Mouse (Mus musculus) Muller cell, postnatal 12 days (primary cell): ENCODE measurements around the gene Asxl1.
A peak's percentile ranks its signal among the peaks of the same experiment; 100 is the strongest.
"Not testable (repeated sequence)": the region's sequence is repeated elsewhere in the genome, so short reads cannot be mapped to it uniquely, and the experiment has no call there.

Experiments used
- DNase-seq: peaks from one replicate; pipeline ENCODE4 v3.0.0-alpha.2; 2015; ENCODE audit errors: inconsistent ontology term

Gene Asxl1

DNA sequence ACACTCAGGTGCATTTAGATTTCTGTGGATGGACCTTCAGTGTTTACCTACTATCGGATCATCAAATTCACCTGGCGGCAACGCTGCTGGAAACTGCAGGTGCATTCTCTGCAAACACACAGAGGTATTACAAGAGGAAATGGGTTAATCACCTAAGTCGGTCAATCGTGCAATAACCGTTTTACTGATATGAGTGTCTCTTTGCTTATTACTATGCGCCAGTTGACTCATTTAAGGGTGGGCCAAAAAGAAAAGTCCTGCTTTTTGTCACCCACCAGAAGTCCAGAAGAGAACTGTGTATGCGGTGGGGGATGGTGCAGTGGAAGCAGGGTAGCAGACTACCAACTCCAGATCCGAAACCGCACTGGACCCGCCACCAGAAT, 567 bp upstream of the Asxl1 start:
- DNase-seq = no peak

DNA sequence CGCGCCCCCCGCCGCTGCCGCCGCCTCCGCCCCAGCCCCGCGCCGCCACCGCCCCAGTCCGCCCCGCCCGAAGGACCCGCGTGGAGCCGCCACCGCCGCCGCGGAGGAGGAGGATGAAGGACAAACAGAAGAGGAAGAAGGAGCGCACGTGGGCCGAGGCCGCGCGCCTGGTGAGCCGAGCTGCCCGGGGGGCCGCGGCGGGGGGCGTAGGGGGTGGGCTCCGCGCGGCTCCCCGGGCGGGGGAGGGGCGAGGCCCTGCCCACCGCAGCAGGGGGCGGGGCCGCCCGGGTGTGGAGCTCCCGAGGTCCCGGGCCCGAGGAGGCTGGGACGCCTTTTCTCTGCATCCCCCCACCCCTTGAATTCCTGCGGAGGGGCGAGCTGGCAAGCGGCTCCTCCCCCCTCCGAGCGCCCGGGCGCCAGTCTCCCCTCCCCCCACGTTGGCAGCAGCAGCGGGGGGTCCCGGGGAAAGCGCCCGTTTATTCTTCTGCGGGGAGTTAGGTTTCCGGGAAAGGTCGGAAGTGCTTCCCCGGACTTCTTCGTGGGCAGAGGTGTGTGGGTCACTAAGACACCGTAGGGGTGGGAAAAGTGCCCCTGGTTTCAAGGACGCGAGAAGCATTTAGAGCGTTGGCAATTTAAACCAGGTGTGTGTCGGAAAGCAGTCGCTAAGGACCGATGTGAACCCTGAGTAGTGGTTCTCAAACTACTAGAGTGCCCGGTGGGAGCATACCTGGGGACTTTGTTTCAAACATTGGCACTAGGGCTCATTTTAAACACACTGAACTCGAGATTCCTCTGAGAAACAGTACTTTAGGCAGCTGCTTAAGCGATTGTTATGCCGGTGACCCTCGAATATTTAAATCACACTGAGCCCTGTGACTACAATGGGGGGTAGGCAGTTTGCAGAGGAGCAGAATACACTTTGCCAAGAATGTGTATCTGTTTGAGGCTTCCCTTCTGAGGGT, 873 bp downstream of the Asxl1 start:
- peak; percentile 87 for DNase-seq

DNA sequence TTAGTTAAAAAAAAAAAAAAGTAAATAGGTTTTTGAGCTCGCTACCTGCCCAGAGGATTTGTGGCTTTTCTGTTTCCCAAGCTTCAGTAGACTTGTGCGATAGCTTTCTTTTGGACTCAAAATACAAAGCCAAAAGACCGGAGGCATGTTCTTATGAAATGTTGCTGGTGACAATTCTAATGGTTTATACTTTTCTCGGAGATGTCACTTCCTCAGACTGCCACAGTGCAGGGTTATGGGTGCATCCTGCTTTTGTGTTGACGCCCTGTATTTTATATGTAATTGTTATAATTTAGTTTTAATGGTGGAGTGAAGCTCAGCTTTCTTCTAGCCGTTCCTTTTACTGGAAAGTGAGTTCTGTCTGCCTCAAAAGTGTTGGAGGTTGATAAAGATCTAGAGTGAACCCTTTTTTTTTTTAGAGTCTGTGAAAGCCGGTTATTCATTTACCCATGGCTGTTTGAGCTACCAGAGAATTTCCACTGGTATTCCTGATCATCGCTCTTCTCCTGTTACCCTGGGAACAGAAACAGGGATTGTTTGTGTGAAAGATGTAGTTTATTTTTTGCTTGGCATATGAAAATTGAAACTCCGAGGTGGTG, 1.7 kb downstream of the Asxl1 start:
- peak; percentile 37 for DNase-seq

DNA sequence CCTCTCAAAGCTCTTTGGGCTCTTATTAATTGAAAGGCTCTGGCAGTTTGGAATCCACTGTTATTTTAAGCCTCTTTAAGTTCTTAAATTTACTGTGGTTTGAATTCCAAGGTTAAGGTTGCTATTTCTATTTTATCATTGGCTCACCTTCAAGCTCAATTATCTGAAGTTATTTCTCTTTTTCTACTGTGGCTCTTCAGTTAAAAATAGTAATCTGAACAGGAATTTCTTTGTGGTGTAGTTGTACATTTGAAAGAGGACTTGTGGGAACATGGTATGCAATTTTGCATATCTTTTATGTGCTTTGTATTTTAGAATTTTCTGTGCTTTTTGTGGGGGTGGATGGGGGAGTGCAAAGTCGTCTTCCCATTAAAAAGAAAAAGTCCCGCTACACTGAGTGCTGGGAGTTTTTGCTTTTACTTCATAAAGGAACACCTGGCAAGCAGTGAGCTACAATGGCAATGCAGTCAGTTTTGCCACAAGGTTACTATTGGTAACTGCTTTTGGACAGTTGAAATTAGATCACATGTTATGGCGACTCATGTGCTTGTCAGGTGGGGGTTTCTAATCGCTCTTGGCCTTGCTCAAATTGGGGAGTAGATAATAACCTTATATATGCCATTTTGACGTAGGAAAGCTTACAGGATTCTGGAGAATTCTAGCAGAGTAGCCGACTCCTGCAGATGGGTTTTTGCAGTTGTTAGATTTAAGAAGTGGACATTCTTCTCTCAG, 2.6 kb downstream of the Asxl1 start:
- DNase-seq = peak; percentile 43

DNA sequence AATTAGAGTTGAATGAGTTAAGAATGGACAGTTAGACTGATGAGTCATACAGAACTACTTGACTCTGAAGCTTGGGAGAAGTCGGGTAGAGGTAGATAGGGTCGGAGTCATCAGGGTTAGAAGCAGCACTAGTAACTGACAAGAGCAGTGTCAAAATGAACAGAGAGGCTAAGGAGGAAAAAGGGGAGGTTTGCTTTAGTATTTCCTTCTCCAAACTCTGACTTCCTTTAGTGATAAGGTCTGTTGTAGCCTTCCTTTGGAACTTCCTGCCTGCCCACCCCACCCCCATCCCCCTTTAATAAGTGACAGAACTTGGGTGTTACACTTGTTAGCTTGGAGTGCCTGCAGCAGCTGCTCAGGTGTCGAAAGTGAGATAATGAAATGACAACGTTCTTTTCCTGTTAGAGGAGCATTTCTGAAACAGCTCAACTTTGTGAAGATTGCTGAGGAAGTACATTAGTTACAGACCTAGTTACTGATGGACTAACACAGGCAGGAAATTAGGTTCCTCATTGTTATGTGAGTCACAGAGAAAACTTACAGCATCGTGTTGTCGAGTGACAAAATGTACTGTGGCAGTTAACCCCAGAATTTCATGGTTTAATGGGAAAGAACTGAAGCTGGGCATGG, 5.0 kb downstream of the Asxl1 start:
- DNase-seq = peak; percentile 79

DNA sequence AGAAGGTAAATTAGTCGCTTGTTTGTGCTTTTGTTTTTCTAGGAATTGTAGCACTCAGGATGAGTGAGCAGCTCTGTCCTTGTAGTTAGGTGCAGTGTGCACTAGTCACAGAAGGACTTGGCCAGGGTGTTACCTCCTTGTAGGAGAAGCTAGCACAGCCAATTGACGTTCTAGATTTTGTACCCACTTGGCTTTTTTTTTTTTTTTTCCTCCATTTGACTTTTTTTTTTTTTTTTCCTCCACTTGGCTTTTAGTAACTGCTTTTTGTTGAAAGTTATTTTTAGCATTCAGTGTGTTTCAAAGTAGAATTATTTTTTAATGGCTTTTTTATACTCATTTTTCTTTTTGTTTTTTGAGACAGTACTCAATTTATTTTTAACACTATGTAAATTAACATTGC, 9.0 kb downstream of the Asxl1 start:
- no peak for DNase-seq

DNA sequence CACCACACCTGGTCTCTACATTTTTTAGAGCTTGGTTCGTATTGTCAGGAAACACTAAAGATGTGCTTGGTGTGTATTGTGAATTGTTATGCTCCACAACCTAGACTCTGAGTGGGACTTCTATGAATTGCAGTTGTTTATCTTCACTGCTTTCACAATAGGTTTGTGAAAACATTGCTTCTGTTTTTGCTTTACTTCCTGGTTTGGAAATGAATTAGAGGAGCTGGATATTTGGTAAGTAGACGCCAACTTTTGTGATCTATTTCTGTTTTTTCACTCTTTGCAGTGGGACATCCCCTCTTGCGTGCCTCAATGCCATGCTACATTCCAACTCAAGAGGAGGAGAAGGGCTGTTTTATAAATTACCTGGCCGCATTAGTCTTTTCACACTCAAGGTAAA, 11.2 kb downstream of the Asxl1 start:
- DNase-seq = no peak

DNA sequence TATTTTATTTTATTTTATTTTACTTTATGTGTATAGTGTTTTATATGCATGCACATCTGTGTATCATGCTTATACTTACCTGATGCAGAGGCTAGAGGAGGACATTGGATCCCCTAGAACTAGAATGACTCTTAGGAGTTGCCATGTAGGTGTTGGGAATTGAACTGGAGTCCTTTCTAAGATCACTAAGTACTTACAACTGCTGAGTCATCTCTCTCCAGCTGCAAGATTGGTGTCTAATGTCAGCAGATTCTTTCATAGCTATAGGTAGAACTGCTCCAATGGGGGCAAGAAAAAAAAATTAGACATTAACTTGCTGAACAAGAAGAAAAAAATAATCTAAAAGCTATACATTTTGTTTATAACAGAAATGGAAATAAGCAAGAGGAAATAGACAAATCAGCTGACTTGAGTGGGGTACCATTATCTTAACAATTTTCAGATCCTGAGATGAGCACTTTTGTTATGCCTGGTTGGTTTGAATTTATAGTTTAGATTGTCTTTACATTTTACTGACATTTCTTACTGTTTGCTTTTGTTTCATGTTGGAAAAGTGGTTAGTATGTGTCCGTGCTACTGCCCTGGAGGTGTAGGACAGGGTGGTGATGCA, 15.6 kb downstream of the Asxl1 start:
- DNase-seq = no peak

DNA sequence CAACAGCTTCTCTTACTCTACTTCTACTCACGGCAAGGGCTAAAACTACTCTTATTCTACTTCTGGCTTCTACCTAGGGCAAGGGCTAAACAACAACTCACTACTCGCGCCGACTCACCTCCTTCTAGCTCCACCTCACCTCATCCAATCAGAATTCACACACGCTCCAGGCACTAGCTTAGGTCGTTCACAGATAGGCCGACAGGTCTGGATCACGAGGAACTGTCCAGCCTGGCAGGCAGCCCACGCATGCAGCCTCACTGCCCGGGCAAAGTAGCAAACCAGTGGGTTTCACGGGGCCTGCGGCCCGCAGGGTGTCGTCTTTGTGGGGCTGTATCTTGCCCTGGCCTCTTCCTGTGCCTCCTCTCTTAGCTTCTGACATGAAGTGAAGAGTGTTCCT, 18.9 kb downstream of the Asxl1 start:
- DNase-seq = not testable (repeated sequence)

DNA sequence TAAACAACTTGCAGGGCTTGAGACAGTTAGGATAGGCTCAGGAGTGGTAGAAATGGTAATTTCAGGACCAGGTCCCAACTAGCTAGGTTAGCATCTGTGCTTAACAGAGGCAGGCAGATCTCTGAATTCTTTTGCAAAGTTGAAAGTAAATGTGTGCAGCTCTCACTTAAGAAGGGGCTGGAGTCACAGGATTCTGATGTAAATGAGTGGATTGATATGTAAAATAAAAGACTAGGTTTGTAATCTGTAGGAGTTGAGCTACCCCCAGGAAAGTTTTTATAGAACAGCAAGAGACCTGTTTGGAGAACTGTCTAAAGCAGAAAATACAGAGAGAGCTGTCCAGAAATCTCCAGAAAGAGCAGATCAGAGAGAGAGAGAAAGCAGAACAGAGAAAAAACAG, 25.2 kb downstream of the Asxl1 start:
- no peak for DNase-seq

DNA sequence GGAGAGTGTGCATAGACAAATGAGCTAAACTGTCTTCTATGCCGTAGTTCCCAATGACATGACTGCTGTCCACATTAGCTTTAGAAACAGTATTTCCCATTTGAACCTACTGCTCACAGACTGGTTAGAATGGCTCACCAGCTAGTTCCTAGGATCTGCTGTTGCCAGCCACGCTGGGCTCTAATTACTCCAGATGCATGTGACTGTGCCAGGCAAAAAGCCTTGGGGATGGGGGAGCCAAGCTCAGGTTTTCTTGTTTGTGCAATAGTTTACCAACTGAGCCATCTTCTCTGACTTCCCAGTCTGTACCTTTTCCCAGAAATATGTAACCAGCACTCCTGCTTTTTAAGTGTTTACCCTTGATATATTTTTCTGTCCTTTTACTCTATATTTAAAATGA, 29.8 kb downstream of the Asxl1 start:
- DNase-seq = no peak

DNA sequence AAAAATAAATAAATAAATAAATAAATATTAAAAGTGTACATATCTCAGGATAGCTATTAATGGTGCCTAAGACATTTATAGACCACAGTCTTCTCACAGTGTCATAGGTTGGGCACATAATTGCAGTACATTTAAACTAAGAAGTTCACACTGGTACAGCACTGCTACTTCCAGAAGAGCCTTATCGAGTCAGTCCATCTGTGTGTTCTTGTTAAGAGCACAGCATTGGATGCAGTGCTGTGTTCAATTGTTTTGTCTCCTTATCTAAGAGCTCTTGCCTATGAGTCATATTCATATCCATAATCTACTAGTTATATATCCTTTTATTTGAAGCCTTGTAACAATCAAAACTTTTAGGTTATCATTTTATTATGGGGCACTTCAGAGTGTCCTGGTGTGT, 34.9 kb downstream of the Asxl1 start:
- no peak for DNase-seq

DNA sequence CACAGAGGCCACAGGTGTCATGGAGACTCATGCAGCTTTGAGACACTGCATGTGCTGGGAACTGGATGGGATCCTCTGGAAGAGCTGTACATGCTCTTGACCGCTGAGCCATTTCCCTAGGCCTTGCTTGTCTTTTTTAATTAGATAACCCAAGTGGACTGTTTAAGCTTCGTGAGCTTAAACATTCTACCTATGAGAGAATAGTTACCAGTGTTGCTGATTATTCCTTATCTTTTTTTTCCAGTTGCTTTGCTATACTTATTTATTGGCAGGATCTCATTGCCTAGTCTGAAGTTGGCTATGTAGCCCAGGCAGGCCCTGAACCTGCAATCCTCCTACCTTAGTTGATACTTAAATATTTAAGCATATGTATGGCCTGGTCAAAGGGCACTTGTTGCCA, 44.2 kb downstream of the Asxl1 start:
- no peak for DNase-seq

DNA sequence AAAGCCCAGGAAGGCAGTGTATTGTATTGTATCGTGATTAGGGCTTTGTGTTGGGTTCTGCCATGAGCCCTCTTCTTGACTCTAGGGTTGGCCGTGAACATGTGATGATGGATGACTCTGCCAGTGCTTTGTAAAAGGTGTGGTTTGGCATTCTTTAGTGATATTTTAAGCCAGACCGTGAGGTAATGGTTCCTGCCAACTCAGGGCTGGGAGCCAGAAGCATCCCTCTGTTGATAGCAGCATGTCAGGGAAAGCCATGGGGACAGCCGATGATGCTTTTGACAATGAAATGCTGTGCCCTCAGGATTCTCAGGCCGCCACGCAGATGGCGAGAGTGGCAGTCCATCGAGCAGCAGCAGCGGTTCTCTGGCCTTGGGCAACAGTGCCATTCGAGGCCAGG, 47.4 kb downstream of the Asxl1 start:
- DNase-seq = no peak

DNA sequence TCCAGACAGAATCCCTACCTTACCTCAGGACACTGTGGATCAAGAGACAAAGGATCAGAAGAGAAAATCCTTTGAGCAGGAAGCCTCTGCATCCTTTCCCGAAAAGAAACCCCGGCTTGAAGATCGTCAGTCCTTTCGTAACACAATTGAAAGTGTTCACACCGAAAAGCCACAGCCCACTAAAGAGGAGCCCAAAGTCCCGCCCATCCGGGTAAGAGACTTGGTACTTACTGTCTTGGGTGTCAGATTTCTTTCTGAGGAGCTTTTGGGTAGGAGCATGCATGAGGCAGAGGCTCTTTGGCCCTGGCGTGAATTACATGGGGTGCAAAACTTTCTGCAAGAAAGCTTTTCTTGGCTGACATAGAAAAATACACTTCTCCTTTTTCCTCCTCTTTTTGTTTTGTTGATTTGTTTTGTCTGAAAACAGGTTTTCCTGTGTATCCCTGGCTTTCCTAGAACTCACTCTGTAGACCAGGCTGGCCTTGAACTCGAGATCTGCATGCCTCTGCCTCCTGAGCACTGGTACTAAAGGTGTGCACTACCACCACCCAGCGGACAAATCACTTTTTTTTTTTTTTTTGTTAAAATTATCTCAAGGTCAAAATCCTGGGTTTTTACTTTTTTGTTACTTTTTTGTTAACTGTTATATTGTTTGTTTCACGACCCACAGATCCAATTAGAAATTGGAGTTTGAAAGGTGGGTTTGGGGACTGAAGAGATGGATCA, 52.3 kb downstream of the Asxl1 start:
- no peak for DNase-seq

DNA sequence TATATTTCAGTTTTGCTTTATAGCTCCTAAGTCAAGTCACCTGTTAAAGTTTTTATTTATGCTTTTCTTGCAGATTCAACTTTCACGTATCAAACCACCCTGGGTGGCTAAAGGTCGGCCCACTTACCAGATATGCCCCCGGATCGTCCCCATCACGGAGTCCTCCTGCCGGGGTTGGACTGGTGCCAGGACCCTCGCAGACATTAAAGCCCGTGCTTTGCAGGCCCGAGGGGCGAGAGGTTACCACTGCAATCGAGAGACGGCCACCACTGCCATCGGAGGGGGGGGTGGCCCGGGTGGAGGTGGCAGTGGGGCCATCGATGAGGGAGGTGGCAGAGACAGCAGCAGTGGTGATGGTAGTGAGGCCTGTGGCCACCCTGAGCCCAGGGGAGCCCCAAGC, 53.5 kb downstream of the Asxl1 start:
- DNase-seq = no peak

DNA sequence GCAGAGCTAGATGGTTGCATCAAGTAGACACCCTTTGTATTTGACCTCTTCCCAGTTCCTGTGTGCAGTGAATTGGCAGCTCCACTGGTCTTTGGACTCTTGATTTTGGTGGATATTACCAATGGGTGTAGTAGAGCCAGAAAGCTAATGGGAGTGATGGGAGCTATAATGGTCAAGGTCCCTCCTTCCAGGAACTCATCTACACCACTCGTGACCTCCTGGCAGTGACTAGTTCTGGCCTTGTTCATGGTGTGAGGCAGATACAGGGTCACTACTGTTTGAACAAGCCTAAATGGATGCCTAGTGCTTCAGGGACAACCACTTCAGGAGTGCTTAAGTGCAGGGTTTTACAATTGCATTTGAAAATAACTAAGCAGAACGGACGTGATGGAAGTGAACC, 58.4 kb downstream of the Asxl1 start:
- DNase-seq = no peak

DNA sequence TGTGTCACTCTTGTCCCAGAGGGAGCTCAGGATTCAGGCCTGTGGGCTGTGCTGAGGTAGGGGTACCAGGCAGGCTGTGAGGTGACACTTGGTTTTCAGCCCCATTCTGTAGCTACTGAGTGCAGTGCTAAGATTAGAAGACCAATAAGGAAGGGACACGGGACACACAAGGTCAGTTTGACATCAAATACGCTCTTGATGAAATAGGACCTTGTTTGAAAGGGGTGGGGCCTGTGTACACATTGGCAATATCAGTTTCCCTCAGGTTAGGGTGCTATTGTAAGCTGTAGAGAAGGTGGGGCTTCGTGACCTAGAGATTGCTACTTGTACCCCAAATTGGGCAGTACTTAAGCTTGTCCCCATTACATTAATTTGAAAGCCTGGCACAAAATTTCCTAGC, 59.3 kb downstream of the Asxl1 start:
- DNase-seq = no peak

DNA sequence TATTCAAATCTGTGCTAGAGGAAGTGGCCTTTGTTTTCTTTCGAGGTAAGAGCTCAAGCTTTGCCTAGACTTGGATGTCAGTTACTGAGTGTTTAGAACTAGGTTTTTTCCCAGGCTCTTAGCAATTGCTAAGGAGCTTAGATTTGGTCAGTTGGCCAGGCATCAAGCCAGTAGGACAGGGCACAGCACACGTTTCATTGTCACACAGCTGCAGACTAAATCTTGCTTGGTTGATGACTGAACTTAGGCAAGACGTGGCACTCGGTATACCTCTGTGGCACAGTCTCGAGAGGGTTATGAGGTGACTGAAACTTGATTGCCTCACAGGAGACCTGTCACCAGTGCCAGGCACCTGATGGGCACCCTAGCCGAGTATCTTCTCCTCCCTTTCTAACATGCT, 61.3 kb downstream of the Asxl1 start:
- no peak for DNase-seq

DNA sequence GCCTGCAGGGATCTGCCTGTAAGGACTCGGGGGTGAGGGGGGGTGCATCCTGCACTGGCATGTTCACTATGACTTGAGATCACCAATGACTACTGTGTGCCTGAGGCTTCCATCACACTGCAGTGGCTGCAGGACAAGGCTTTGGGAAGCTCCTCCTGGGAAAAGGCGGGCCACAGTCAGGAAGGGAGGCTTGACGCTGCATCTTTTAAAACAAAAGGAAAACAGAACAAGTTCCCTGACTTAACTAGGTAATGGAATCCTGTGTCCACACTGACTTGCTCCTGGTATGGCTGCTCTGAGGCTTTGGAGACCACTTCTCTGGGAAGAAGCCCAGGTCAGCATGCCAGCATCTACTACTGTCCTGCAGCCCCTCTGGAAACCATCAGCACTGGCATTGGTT, 63.3 kb downstream of the Asxl1 start:
- DNase-seq = no peak

DNA sequence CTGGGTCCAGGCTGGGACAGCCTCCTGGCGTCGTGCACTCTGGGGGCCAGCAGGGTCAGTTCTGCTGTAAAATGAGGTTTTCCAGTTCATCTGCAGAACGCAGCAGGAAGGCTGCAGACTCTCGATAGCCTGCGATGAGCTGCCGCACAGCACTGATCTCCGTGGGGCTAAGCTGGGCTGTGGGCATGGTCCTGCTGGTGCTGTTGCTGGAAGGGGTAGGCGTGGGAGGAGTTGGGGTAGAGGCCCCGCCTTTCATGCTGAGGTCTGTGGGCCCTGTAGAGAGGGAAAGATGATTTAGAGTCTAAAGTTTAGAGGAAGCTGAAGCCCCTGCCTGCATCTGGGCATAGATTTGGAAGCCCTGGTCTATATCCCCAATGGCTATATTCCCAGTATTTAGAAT, 65.9 kb downstream of the Asxl1 start:
- no peak for DNase-seq
